Mouse (Mus musculus) liver, adult 2 months (tissue): ENCODE results near the gene Amdhd1.

Experiments
- CTCF ChIP-seq: fragments of 200-500 bp; IDR thresholded peaks from 2 replicates; pipeline ENCODE4 v1.5.1; 2011; ENCODE audit warnings: low read depth, low read length, control low read depth
- POLR2A ChIP-seq: fragments of 200-500 bp; IDR thresholded peaks from 2 replicates; pipeline ENCODE4 v1.6.1; 2011; ENCODE audit warnings: low read length, control low read depth; ENCODE audit not compliant: insufficient read depth; ENCODE audit errors: extremely low read depth

DNA sequence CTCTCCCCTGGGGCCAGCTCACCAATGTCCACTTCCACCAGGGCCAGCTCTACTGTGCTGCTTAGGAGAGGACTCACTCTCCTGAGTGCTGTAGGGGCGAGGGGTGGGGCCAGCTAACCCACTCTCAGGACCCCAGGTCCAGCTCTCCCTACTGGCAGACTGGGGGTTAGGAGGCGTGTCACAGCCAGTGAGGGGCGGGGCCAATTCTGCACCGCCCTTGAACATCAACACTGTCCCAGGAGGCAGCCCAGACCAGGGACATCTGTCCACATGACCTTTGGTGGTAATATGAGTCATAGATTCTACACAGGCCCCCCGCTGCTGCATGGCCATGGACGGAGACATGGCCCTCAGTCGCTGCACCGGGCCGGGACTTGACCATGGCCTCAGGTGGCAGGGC, 20.0 kb upstream of the Amdhd1 start:
- TF ChIP-seq CTCF = no peak
- no peak for TF ChIP-seq POLR2A
